Mouse (Mus musculus): Measurements from ENCODE around the gene Iqgap1.

DNA sequence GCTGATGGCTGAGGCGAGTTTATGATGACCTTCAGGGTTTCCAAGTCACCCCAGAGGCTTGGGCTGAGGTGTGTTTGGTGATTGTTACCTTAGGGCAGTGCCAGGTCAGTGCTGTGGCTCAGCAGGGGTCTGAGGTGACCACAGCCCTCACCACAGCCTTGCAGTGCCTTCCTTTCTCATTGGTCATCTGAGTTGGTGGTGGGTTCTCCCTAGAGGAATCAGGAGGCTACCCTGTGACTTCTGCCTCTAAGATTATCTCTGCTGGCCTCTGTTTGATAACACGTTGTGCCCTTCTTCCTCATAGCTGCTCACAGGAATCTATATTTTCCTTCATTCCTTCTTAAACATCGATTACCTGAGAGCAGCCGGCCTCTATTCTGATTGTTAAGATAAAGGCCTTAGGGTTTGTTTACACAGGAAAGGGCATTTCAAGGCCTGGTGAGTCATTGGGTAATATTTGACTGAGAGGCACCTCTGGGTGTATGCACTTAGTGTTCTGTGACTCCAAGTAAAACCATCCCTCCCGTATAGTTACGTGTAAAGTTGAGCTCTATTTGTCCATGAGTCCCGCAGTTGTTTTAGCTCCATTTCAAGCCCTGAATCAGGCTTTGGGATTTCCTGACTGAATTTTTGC lies 40.9 kb upstream of the Iqgap1 start:
- TF ChIP-seq CTCF (IDR thresholded peaks at IDR 0.05; ENCODE audit: control insufficient read depth, insufficient read depth, low read length) (no peak), POLR2A (IDR thresholded peaks at IDR 0.05; ENCODE audit: borderline replicate concordance, control insufficient read depth, low read depth, low read length) (no peak)

All from bone marrow, adult 2 months (tissue).